Mouse (Mus musculus) heart, embryonic 11.5 days (tissue): ENCODE data around the gene 1700022I11Rik. TPM values are rescaled to one million over a fixed set of nuclear protein-coding genes. Genes with fewer than 3 reads are reported as not detected.
"Not testable (repeated sequence)": the region's sequence is repeated elsewhere in the genome, so short reads cannot be mapped to it uniquely, and the experiment has no call there.

ENCODE experiments used
- ATAC-seq: fragments of 200-750 bp; cut with Nextera tagmentation; replicated peaks from 2 replicates; pipeline ENCODE4 v1.8.0; 2017; ENCODE audit warnings: moderate library complexity; ENCODE audit not compliant: insufficient number of reproducible peaks, low FRiP score, low TSS enrichment
- H3K27ac ChIP-seq: fragments of 300-500 bp; sonication (generic); 2 replicates; pipeline ENCODE4 v1.5.1; 2014; ENCODE audit warnings: mild to moderate bottlenecking, low read depth, low read length
- H3K27me3 ChIP-seq: fragments of 300-500 bp; sonication (generic); 2 replicates; pipeline ENCODE4 v1.6.1; 2014; ENCODE audit warnings: mild to moderate bottlenecking, low read length, mixed read lengths; ENCODE audit not compliant: control insufficient read depth, insufficient read depth
- H3K36me3 ChIP-seq: fragments of 300-500 bp; sonication (generic); 2 replicates; pipeline ENCODE4 v1.6.1; 2014; ENCODE audit warnings: mild to moderate bottlenecking, low read length, moderate library complexity, mixed read lengths; ENCODE audit not compliant: control insufficient read depth, insufficient read depth
- H3K4me1 ChIP-seq: fragments of 300-500 bp; sonication (generic); 2 replicates; pipeline ENCODE4 v1.6.1; 2014; ENCODE audit warnings: low read length; ENCODE audit not compliant: control insufficient read depth, insufficient read depth
- H3K4me2 ChIP-seq: fragments of 300-500 bp; sonication (generic); 2 replicates; pipeline ENCODE4 v1.6.1; 2014; ENCODE audit warnings: mild to moderate bottlenecking, moderate library complexity
- H3K4me3 ChIP-seq: fragments of 300-500 bp; sonication (generic); 2 replicates; pipeline ENCODE4 v1.5.1; 2014; ENCODE audit warnings: low read depth, low read length
- H3K9ac ChIP-seq: fragments of 300-500 bp; sonication (generic); 2 replicates; pipeline ENCODE4 v1.6.1; 2014; ENCODE audit warnings: mild to moderate bottlenecking, low read depth, low read length, moderate library complexity
- H3K9me3 ChIP-seq: fragments of 300-500 bp; sonication (generic); replicated peaks from 2 replicates; pipeline ENCODE4 v1.6.1; 2016; ENCODE audit warnings: low read length; ENCODE audit not compliant: control insufficient read depth
- whole genome bisulfite sequencing: fragments of 180-500 bp; shearing (Covaris S2); extraction: QIAGEN DNeasy Blood & Tissue Kit; methylation state at CpG from one replicate; pipeline ENCODE4 v1.1.7; 2014; ENCODE audit not compliant: insufficient replicate concordance; 5-methylcytosine and 5-hydroxymethylcytosine counted together
- polyA plus RNA-seq: library from polyadenylated mRNA; unstranded; fragments of >200 nt; fragmentation: Nextera tagmentation; extraction: Ambion mirVana; gene quantifications from 2 replicates; pipeline ENCODE4 v1.2.1, GENCODE M21; 2014

The 1700022I11Rik gene
- polyA plus RNA-seq, 1 experiment from 2014 or later: 0.36 TPM

DNA sequence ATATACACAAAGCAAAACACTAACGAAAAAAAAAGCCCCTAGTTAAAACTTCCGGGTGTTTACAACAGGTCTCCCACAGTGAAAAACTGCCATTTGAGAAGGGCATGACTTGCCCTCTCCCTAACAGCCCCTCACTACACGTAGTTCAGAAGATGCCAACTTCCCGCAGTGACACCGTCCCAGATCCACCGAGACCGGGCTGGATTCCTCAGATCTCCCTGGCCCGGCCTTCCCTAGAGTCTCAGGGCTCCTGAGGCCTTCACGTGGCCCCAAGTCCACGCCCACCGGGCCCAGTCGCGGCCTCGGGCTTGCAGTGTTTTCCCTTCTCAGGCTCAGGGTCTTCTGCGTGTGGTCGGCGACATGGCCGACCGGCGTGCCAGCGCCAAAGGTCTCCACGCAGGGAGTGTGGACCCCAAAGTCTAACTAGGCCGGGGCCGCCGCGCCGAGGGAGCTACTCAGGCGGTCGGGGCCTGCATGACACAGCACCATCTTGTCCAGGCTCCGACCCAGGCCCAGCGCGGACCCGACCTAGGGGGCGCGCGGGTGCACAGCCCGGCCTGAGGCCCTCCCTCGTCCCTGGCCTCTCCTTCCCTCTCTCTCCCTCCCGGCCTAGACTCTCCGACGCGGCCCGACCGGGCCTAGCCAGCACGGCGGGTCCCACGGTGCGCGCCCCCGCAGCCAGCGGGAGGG is 30.2 kb downstream of the 1700022I11Rik start:
- peak overlapping the region; percentile 95 for H3K4me3 ChIP-seq
- no peaks in the 10 kb centered on the region for H3K9me3 ChIP-seq
- H3K4me2 ChIP-seq: peak overlapping the region; percentile 91
- H3K27ac ChIP-seq: peak overlapping the region; percentile 100
- WGBS: 0% methylated on average over 51 of the region's 51 CpGs
- peaks cover 12% of the 10 kb centered on the region; the same call in 1 of the 2 replicates for H3K4me1 ChIP-seq
- no peaks in the 10 kb centered on the region for H3K27me3 ChIP-seq
- peaks cover 5% of the 10 kb centered on the region; the same call in 1 of the 2 replicates for H3K36me3 ChIP-seq
- peak overlapping the region; percentile 97 for H3K9ac ChIP-seq
- peak; percentile 78 for ATAC-seq

DNA sequence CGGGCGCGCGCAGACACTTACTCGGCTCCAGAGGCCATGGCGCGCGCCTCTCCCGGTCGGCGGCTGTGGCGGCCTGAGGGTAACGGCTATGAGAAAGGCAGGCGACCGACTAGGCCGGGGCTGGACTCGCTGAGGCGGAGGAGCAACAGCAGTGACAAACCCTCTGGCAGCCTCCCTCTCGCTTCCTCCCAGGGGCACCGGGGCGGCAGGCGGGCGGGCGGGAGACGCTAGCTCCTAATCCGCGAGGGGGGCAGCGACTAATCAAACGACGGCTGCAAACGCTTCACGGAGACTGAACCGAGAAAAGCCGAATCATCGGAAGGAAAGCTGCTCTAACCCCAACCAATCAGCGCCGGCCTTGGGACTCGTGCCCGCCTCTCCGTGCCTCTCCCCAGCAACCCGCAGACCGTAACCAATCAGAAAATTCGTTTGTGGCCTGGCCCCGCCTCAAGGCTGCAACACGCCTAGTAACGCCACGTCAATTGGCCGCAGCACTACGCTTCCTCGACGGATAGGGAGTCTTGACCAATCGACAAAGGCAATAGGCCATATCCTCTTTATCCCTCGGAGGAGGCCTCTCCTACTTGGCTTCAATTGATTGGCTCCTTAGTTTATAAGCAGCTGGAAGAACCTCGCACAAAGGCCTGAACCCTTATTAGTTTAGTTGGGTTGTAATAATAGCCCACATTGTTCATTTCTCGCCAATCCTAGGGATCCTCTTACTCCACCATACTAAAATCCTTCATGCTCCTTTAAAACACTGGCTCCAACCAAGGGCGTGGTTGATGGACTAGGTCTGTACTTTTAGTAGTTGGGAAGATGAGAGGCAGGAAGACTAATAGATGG is 31.0 kb downstream of the 1700022I11Rik start, which contains the start of gene Vcp:
Gene Vcp (minus strand): TSS at position 367 of the 846 bp plus-strand sequence.
- H3K4me2 ChIP-seq: peak within 1 kb of the TSS; percentile 91
- H3K9me3 ChIP-seq, H3K36me3 ChIP-seq, H3K27me3 ChIP-seq: not testable (repeated sequence)
- ATAC-seq: peak; percentile 97
- peaks cover 12% of the 10 kb centered on the region; the same call in 1 of the 2 replicates for H3K4me1 ChIP-seq
- peak within 1 kb of the TSS; percentile 97 for H3K9ac ChIP-seq
- WGBS: under 1% methylated on average over 46 of the region's 56 CpGs
- H3K27ac ChIP-seq: peak within 1 kb of the TSS; percentile 100
- peak within 1 kb of the TSS; percentile 95 for H3K4me3 ChIP-seq

DNA sequence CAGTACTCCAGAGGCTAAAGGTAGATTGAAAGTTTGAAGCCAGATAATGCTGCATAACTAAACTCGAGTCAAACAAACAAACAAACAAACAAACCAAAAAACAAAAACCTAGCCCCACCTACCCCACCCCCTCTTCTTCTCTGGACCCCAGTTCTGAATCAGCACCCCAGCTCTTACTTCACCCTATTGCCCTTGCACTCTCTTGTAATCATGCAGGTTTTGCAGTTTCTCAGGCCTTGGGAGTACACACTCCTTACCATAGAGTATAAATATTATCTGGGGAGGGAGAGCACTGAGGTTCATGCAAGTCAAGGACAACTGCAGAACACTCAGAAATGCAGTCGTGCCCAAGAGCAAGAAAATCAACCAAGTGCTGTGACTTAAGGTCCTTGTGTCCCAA is 31.9 kb downstream of the 1700022I11Rik start:
- Histone ChIP-seq H3K27me3 (no peaks in the 10 kb centered on the region), H3K9me3 (no peaks in the 10 kb centered on the region), H3K27ac (no peak overlapping the region), H3K9ac (no peak overlapping the region), H3K4me3 (no peak overlapping the region), H3K4me2 (no peak overlapping the region), H3K36me3 (no peaks in the 10 kb centered on the region; the same call in 1 of the 2 replicates), H3K4me1 (peaks cover 12% of the 10 kb centered on the region; the same call in 1 of the 2 replicates)
- ATAC-seq: no peak
- WGBS: 90% methylated on average over 2 of the region's 2 CpGs

DNA sequence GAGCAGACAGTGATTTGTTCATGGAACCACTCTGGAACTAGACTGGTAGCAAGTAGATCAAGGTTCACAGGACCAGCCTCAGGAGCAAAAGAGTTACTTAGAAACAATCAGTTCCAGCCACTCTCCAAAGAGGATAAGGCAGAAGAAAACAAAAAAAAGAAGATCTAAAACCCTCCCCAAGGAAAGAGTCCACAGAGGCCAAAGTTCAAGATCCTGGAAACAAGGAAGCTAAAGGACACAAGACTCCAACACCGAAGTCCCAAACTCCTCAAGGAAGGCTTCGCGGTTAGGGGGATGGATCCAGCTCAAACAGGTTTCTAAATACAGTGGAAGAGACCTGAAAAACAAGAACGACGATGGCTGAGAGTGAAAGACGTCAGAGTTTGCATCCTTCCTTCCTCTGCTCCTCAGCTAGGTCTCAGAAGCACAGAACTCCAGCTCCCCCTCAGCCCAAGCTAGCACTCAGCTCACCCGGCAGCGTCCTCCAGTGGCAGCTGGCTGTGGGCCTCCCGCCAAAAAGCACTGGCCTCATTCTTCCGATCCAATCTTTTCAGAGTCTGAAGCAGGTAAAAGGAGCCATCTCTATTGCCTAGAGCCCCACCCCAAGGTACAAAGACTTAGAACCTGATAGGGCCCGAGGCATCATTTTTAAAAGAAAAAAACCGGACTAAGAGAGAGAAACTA is 33.5 kb downstream of the 1700022I11Rik start:
- H3K4me1 ChIP-seq: peaks cover 6% of the 10 kb centered on the region; the same call in 1 of the 2 replicates
- no peak overlapping the region for H3K4me2 ChIP-seq
- no peak for ATAC-seq
- no peaks in the 10 kb centered on the region for H3K36me3 ChIP-seq
- WGBS: 79% methylated on average over 12 of the region's 12 CpGs
- H3K9me3 ChIP-seq: no peaks in the 10 kb centered on the region
- no peak overlapping the region for H3K4me3 ChIP-seq
- no peaks in the 10 kb centered on the region for H3K27me3 ChIP-seq
- H3K9ac ChIP-seq: no peak overlapping the region
- H3K27ac ChIP-seq: no peak overlapping the region

DNA sequence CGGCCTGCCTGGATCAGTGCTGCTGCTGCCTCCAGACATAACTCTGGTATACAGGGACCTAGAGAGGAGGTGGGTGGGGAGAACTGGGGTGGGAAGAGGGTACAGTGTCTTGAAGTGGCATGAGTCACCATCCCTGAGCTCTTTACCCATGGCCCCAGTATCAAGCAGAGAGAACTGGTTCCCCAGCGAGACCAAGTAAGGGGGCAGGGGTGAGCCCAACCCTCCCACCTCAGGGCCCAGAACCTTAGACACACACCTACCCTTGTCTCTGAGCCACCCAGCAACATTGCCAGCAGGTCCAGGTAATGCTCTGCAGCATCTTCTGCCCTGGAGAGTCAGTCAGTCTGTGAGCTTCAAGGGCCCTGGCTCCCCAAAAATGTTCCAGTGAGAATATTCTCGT is 35.5 kb downstream of the 1700022I11Rik start:
- no peak for ATAC-seq
- no peaks in the 10 kb centered on the region for H3K36me3 ChIP-seq
- H3K9ac ChIP-seq: no peak overlapping the region
- no peak overlapping the region for H3K27ac ChIP-seq
- H3K4me3 ChIP-seq: no peak overlapping the region
- WGBS: 94% methylated on average over 3 of the region's 3 CpGs
- peaks cover 7% of the 10 kb centered on the region; the same call in 1 of the 2 replicates for H3K4me1 ChIP-seq
- H3K4me2 ChIP-seq: no peak overlapping the region
- H3K27me3 ChIP-seq: no peaks in the 10 kb centered on the region
- no peaks in the 10 kb centered on the region for H3K9me3 ChIP-seq

DNA sequence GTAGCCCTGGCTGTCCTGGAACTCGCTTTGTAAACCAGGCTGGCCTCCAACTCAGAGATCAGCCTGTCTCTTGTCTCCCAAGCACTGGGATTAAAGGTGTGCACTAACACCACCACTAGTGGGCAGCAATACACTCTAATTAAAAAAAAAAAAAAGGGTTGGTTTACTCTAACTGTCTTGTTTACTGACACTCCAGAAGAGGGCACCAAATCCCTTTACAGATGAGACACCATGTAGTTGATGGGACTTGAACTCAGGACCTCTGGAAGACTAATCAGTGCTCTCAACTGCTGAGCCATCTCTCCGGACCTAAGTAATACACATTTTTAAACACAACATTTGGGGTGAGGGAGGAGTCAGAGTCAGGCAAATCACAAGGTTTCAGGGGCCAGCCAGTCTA is 36.4 kb downstream of the 1700022I11Rik start:
- no peak overlapping the region for H3K4me2 ChIP-seq
- ATAC-seq: no peak
- H3K27ac ChIP-seq: no peak overlapping the region
- H3K36me3 ChIP-seq: no peaks in the 10 kb centered on the region
- no peak overlapping the region for H3K4me3 ChIP-seq
- 53% methylated on average over 2 of the region's 2 CpGs for WGBS
- no peaks in the 10 kb centered on the region for H3K9me3 ChIP-seq
- no peak overlapping the region for H3K9ac ChIP-seq
- H3K4me1 ChIP-seq: peaks cover 7% of the 10 kb centered on the region; the same call in 1 of the 2 replicates
- H3K27me3 ChIP-seq: no peaks in the 10 kb centered on the region

DNA sequence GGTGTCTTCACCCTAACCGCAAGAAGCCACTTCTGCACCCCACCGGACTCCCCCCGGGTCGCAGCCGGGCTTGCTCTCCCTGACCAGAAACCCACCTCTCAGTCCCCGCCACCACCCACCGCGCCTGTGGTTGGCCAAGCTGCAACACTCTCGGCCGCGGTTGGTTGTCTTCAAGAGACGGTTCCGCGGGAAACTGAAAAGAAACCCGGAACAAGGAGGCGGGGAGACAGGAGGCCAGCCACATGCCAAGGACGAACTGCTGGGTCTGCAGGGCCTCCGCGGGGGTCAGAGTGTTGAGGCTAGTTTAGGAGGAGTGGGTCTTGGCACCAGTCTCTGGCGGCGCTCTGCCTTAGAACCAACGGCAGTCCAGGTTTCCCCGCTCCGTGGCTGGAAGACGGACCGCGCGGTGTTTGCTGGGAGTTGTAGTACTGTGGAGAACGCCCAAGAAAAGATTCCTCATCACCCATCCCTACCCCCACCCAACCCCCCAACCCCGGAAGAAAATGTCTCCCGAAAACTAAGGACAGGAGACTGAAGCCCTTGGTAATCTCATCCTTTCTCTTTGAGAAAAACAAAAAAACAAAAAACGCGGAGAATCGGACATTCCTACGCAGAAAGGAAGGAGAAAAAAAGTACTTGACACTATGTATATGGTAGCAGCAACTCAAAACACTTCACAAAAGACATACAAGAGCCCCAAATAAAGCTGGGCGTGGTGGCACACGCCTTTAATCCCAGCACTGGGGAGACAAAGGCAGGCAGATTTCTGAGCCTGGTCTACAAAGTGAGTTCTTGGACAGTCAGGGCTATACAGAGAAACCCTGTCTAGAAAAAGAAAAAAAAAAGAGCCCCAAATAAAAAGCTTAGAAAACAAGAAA is 41.0 kb downstream of the 1700022I11Rik start, which contains the start of gene Fancg:
Gene Fancg (minus strand): TSS at position 346 of the 878 bp plus-strand sequence.
- peak within 1 kb of the TSS; percentile 71 for H3K4me3 ChIP-seq
- H3K4me2 ChIP-seq: peak within 1 kb of the TSS; percentile 78
- peak; percentile 83 for ATAC-seq
- H3K9ac ChIP-seq: peak within 1 kb of the TSS; percentile 76
- no peaks in the 10 kb centered on the region for H3K27me3 ChIP-seq
- H3K27ac ChIP-seq: peak within 1 kb of the TSS; percentile 46
- no peaks in the 10 kb centered on the region for H3K36me3 ChIP-seq
- WGBS: 2% methylated on average over 37 of the region's 37 CpGs
- H3K9me3 ChIP-seq: no peaks in the 10 kb centered on the region
- peaks cover 7% of the 10 kb centered on the region; the same call in 1 of the 2 replicates for H3K4me1 ChIP-seq
